Mouse (Mus musculus): Measurements from ENCODE around the gene Gm11444. TPM values are rescaled to one million over a fixed set of nuclear protein-coding genes. Genes with fewer than 3 reads are reported as not detected.

Gm11444 gene
- polyA plus RNA-seq, 2 experiments: not detected

GRCm38 (mm10) chr11:85835753-85836522 lies 14.2 kb downstream of the Gm11444 start:
- Histone ChIP-seq H3K27me3 (ENCODE audit: control insufficient read depth, insufficient read depth, low read length) (peaks cover 100% of the 10 kb centered on the region), H3K36me3 (replicated peaks; ENCODE audit: control insufficient read depth, insufficient read depth, low read depth) (no peaks in the 10 kb centered on the region), H3K4me1 (replicated peaks; ENCODE audit: control insufficient read depth in 2 of 2, insufficient read depth in 2 of 2, low read length in 1 of 2) (no peaks in the 10 kb centered on the region), H3K4me2 (ENCODE audit: low read depth) (no peak overlapping the region), H3K9me3 (ENCODE audit: control insufficient read depth, low read length) (no peaks in the 10 kb centered on the region), H3K27ac (no peak overlapping the region), H3K4me3 (ENCODE audit: insufficient read depth in 1 of 2, low read depth in 2 of 2, low read length in 2 of 2) (no peak overlapping the region), H3K9ac (replicated peaks) (no peak overlapping the region)
- DNase-seq (ENCODE audit: low read depth in 3 of 3, low spot score in 3 of 3): no peak
- no peak for TF ChIP-seq CTCF (IDR thresholded peaks at IDR 0.05; ENCODE audit: low read depth)
- TF ChIP-seq EP300 (IDR thresholded peaks at IDR 0.05; ENCODE audit: low read depth): no peak
- no peak for ATAC-seq (ENCODE audit: insufficient read depth)
- WGBS (ENCODE audit: insufficient replicate concordance): 5% methylated on average over 16 of the region's 16 CpGs

DNA sequence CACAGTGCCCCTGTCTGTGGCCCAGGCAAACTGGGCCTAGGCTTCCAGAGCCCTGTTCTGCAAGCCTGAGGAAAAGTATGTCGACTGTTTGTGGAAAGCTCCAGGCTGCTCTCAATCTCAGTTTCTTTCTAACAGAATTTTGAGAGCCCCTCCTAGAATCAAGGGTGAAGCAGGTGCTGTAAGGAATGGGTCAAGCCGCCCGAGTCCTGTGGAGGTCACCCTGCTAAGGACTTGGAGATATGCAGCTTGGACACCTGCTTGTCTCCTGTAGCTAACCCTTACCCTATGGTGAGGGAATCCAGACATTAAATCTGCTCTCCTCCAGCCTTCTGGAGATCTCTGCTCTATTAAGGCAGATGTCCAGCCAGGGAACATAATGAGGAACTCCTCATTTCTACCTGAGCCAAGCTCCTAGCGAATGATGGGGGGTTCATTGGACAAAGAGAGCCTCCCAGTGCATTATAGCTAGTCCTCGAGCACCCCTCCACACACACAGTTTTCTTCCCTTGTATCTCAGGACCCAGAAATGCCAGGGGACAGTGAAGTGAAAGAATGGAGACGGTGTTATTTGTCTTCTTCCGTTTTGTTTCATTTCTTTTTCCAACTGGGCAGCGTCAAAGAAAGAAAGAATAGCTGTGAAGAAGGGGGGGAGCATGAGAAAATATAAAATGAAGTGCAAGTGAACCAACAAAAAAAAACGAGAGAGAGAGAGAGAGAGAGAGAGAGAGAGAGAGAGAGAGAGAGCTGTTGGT lies 15.0 kb downstream of the Gm11444 start:
- Histone ChIP-seq H3K9me3 (ENCODE audit: control insufficient read depth, low read length) (no peaks in the 10 kb centered on the region), H3K4me3 (ENCODE audit: insufficient read depth in 1 of 2, low read depth in 2 of 2, low read length in 2 of 2) (no peak overlapping the region), H3K4me1 (replicated peaks; ENCODE audit: control insufficient read depth in 2 of 2, insufficient read depth in 2 of 2, low read length in 1 of 2) (no peaks in the 10 kb centered on the region), H3K9ac (replicated peaks) (no peak overlapping the region), H3K4me2 (ENCODE audit: low read depth) (no peak overlapping the region), H3K27me3 (ENCODE audit: control insufficient read depth, insufficient read depth, low read length) (peaks cover 100% of the 10 kb centered on the region), H3K36me3 (replicated peaks; ENCODE audit: control insufficient read depth, insufficient read depth, low read depth) (no peaks in the 10 kb centered on the region), H3K27ac (no peak overlapping the region)
- no peak for DNase-seq (ENCODE audit: low read depth in 3 of 3, low spot score in 3 of 3)
- TF ChIP-seq EP300 (IDR thresholded peaks at IDR 0.05; ENCODE audit: low read depth): no peak
- no peak for TF ChIP-seq CTCF (IDR thresholded peaks at IDR 0.05; ENCODE audit: low read depth)
- 7% methylated on average over 9 of the region's 9 CpGs for WGBS (ENCODE audit: insufficient replicate concordance)
- ATAC-seq (ENCODE audit: insufficient read depth): no peak

DNA sequence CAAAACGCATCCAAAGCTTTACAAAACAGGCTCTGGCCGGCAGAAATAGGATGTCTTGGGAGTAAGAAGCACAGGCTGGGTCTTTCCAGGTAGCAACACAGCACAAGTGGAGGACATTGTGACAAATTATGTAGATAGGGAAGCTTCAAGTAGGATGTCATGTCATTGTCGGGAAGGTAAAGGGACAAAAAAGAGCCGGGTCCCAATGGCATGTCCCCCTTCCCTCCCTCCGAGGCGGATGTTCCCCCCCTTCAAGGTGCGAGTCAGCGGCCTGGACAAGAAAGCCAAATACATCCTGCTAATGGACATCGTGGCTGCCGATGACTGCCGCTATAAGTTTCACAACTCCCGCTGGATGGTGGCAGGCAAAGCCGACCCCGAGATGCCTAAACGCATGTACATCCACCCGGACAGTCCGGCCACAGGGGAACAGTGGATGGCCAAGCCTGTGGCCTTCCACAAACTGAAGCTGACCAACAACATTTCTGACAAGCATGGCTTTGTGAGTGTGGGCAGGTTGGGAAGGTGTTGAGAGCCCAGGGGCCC lies 15.7 kb downstream of the Gm11444 start:
- WGBS (ENCODE audit: insufficient replicate concordance): 4% methylated on average over 17 of the region's 17 CpGs
- H3K4me2 ChIP-seq (ENCODE audit: low read depth): no peak overlapping the region
- no peak overlapping the region for H3K4me3 ChIP-seq (ENCODE audit: insufficient read depth in 1 of 2, low read depth in 2 of 2, low read length in 2 of 2)
- ATAC-seq (ENCODE audit: insufficient read depth) (no peak), DNase-seq (ENCODE audit: low read depth in 3 of 3, low spot score in 3 of 3) (no peak)
- H3K9ac ChIP-seq (replicated peaks): no peak overlapping the region
- H3K9me3 ChIP-seq (ENCODE audit: control insufficient read depth, low read length): no peaks in the 10 kb centered on the region
- no peak for TF ChIP-seq EP300 (IDR thresholded peaks at IDR 0.05; ENCODE audit: low read depth)
- no peak for TF ChIP-seq CTCF (IDR thresholded peaks at IDR 0.05; ENCODE audit: low read depth)
- H3K27ac ChIP-seq: no peak overlapping the region
- H3K4me1 ChIP-seq (replicated peaks; ENCODE audit: control insufficient read depth in 2 of 2, insufficient read depth in 2 of 2, low read length in 1 of 2): no peaks in the 10 kb centered on the region
- peaks cover 100% of the 10 kb centered on the region for H3K27me3 ChIP-seq (ENCODE audit: control insufficient read depth, insufficient read depth, low read length)
- H3K36me3 ChIP-seq (replicated peaks; ENCODE audit: control insufficient read depth, insufficient read depth, low read depth): no peaks in the 10 kb centered on the region

GRCm38 (mm10) chr11:85833761-85834385 lies 16.3 kb downstream of the Gm11444 start:
- TF ChIP-seq EP300 (IDR thresholded peaks at IDR 0.05; ENCODE audit: low read depth): no peak
- no peak for TF ChIP-seq CTCF (IDR thresholded peaks at IDR 0.05; ENCODE audit: low read depth)
- ATAC-seq (ENCODE audit: insufficient read depth) (no peak), DNase-seq (ENCODE audit: low read depth in 3 of 3, low spot score in 3 of 3) (no peak)
- H3K27ac ChIP-seq: no peak overlapping the region
- H3K27me3 ChIP-seq (ENCODE audit: control insufficient read depth, insufficient read depth, low read length): peaks cover 100% of the 10 kb centered on the region
- WGBS (ENCODE audit: insufficient replicate concordance): 8% methylated on average over 11 of the region's 11 CpGs
- H3K9me3 ChIP-seq (ENCODE audit: control insufficient read depth, low read length): no peaks in the 10 kb centered on the region
- no peak overlapping the region for H3K9ac ChIP-seq (replicated peaks)
- H3K4me3 ChIP-seq (ENCODE audit: insufficient read depth in 1 of 2, low read depth in 2 of 2, low read length in 2 of 2): peak overlapping the region; percentile 15 to 41; a peak in 3 of 4 replicates
- H3K4me1 ChIP-seq (replicated peaks; ENCODE audit: control insufficient read depth in 2 of 2, insufficient read depth in 2 of 2, low read length in 1 of 2): no peaks in the 10 kb centered on the region
- no peaks in the 10 kb centered on the region for H3K36me3 ChIP-seq (replicated peaks; ENCODE audit: control insufficient read depth, insufficient read depth, low read depth)
- H3K4me2 ChIP-seq (ENCODE audit: low read depth): peak overlapping the region; percentile 53; the same call in 1 of the 2 replicates
